Mouse (Mus musculus) layer of hippocampus, postnatal 10 days (tissue): ENCODE measurements around the gene Fam151b. TPM values are rescaled to one million over a fixed set of nuclear protein-coding genes. Genes with fewer than 3 reads are reported as not detected.

ENCODE experiments used
- DNase-seq, 2 experiments: peaks; one replicate each; pipeline ENCODE4 v3.0.0; 2021; ENCODE audit warnings: low spot score in 2 of 2
- long read RNA-seq: library from polyadenylated mRNA; stranded (forward); transcript quantifications from one replicate; pipeline ENCODE4 v2.0.0, GENCODE M21; 2023
- total RNA-seq, 2 experiments: library from RNA; stranded (reverse); gene quantifications; 2 replicates each; pipeline ENCODE4 v1.2.3; 2021

Gene Fam151b
- total RNA-seq = 10 to 100 TPM in 1 of 2 experiments, 1 to 10 TPM in 1; 8.6 to 10.1 TPM
- long read RNA-seq, transcript Fam151b-201 (6 exons, 1,152 nt) = major isoform, 8 of 12 reads
- long read RNA-seq, partial matches to known transcripts = 1 of 12 reads
- long read RNA-seq, other reads (novel, unspliced or antisense) = 1 of 12 reads

GRCm38 (mm10) chr13:92483852-92484463 is at the start of gene Fam151b:
TSS of gene Fam151b (minus strand) at chr13:92484015.
- DNase-seq = peak; percentile 82 to 89

GRCm38 (mm10) chr13:92532216-92532615 is 48.4 kb upstream of the Fam151b start:
- no peak for DNase-seq

- DNase-seq = no peak
Measured at GRCm38 (mm10) chr13:92531237-92531636, 47.4 kb upstream of the Fam151b start.

DNA sequence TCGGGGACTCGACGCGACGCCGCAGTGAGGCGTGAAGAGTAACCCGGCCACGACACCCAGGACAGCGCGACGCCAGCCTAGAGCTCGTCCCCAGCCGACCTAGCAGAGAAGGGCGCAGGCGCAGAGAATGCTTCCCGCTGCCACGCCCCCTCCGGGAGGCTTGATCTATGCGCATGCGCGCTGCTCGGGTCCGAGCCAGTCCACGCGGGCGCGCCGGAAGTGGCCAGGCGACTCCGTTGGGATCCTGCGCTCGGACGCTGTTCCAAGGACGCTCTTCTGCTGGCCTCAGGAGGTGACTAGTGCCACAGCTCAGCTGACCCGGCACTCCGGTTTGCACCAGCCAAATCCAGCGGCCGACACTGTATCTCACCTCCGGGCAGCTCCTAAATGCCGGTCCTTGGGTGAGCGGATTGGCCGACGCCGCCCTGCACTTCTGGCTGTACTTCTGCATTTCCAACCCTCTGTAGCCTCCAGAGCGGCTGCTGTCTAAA is 47.0 kb upstream of the Fam151b start, which contains the start of gene Zfyve16:
Zfyve16 (minus strand) TSS at position 148 of the 491 bp plus-strand sequence.
- peak; percentile 98 to 99 for DNase-seq

DNA sequence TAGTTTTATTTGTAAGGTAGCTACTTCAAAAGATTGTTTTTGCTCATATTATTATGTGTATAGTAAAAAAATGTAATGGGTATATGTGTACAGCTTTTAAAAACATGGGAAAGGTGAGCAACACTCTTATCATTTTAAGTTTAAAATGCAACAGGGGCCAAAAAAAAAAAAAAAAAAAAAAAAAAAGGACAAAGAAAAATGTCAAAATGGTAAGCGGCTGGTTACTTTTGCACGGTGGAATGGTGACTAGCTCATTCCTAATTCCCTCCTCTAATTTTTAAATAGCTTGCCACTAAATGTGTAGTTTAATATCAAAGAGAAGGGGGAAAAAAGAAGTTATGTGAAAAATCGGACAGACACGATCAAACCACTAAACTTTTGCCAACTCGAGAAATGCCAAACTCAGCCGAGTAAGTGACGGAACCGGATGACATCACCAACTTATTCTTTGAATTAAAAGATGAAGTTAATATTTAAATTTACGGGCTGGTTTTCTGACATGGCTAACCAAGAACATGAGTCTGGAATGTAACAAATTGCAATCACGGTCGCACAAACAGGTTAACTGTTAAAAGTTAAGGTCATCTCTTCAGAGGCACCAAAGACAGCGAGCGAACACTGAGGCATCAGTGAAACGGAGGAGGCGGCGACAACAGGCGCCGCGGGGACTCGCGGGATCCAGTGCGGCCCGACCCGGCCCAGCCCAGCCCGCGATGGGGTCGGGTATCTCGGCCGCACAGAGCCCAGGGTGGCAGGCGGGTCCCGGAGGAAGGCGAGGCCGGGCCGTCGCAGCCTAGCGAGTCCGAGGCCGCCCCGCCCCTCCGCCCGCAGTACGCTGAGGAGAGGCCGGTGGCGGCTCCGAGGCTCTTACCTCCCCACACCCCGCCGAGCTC is 46.3 kb upstream of the Fam151b start:
- no peak for DNase-seq

GRCm38 (mm10) chr13:92523178-92523813 is 39.5 kb upstream of the Fam151b start:
- no peak for DNase-seq

GRCm38 (mm10) chr13:92504871-92505270 is 21.1 kb upstream of the Fam151b start:
- no peak for DNase-seq

GRCm38 (mm10) chr13:92491923-92492322 is 8.1 kb upstream of the Fam151b start:
- no peak for DNase-seq

DNA sequence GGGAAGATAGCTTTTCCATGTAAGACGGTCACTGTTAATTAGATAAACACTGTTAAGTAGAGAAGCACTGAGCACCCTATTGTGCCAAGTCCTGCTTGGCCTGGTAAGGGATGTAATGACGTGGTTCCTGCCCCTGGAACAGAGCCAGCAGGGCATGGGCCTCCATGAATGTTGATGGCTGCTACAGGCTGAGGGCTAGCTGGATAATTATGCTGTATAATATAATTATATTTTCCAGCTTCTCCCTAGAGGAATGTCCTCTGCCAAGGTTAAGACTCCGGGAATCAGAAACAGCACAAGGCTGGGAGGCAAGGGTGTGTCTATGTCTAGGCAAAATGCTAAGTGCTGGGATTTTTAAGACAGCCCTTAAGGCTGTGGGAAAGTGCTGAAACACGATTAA is 7.0 kb upstream of the Fam151b start:
- DNase-seq = peak in 1 of 2 experiments; percentile 11

DNA sequence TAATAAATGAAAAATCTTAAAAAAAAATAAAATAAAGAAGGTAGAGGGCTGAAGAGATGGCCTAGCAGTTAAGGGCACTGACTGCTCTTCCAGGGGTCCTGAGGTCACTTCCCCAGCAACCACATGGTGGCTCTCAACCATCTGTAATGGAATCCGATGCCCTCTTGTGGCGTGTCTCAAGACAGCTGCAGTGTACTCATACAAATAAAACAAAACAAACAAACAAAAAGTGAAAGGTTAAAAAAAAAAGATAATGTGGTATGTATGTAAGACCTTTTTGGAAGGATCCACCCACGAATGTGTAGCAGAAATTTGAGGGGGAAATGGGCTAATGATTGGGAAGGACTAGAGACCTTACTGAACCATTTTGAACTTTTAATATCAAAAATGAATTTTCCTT is 467 bp downstream of the Fam151b start:
- DNase-seq = peak; percentile 47 to 63

- DNase-seq = no peak
Measured at GRCm38 (mm10) chr13:92470151-92470550, 13.7 kb downstream of the Fam151b start.

- no peak for DNase-seq
Measured at GRCm38 (mm10) chr13:92469381-92469780, 14.4 kb downstream of the Fam151b start.

DNA sequence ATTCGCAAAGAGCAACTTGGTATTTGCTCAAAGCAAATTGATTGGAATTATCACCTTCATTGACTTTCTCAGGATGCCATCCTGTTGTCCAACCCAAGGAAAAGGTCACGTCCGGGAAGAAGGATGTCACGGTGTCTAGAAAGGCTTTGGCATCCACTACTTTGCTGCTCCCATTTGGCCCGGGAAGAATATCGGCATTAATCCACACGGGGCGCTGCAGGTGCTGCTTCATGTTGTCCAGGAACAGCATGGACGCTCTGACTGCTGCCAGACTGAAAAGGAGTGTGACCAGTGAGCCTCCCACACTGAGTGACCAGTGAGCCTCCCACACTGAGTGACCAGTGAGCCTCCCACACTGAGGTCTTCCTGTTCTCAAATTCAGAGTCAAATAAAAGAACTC is 15.9 kb downstream of the Fam151b start:
- DNase-seq = no peak

- no peak for DNase-seq
Measured at GRCm38 (mm10) chr13:92464698-92465097, 19.1 kb downstream of the Fam151b start.

DNA sequence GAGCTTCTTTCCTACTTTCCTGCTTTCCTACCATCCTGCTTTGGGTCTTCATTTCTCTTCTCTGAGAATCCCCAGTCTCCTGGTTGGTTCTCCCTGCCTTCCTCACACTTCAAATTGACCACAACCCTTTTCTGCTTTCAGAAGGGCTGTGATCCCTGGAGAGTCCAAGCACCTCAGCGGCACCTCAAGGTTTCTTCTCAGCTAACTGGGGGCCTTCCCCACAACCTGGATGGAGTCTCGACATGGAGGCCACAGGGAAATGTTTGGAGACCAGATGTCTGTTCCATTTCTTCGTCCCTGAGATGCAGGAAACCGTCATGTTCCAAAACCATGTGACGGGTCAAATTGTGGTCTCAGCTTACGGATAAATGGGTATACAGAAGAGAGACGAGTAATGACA is 36.9 kb downstream of the Fam151b start:
- DNase-seq = no peak

- DNase-seq = no peak
Measured at GRCm38 (mm10) chr13:92440286-92440685, 43.5 kb downstream of the Fam151b start.

- DNase-seq = no peak
Measured at GRCm38 (mm10) chr13:92438656-92439055, 45.2 kb downstream of the Fam151b start.

DNA sequence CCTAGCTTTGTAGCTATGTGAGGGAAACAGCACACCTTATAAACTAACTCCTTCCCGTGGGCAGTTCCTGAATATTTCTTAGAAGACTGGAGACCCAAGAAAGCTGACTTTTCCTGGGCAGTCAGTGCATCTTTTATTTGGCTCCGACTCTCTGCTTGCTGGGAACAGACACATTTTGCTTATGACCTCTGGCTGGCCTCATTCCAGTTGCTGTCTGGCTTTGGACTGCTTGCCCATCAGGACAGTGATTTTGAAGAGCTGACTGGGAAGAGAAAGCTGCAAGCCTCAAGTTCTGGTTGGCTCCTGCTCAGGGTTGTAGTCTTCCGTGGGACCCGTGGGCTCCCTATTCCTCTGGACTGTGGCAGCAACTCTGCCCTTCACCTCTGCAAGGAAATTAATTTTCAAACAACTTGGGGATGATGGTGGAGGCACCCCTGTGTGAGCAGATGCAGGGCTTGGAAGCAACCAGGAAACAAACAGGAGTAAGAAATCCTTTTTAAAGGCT is 56.4 kb downstream of the Fam151b start:
- DNase-seq = no peak

DNA sequence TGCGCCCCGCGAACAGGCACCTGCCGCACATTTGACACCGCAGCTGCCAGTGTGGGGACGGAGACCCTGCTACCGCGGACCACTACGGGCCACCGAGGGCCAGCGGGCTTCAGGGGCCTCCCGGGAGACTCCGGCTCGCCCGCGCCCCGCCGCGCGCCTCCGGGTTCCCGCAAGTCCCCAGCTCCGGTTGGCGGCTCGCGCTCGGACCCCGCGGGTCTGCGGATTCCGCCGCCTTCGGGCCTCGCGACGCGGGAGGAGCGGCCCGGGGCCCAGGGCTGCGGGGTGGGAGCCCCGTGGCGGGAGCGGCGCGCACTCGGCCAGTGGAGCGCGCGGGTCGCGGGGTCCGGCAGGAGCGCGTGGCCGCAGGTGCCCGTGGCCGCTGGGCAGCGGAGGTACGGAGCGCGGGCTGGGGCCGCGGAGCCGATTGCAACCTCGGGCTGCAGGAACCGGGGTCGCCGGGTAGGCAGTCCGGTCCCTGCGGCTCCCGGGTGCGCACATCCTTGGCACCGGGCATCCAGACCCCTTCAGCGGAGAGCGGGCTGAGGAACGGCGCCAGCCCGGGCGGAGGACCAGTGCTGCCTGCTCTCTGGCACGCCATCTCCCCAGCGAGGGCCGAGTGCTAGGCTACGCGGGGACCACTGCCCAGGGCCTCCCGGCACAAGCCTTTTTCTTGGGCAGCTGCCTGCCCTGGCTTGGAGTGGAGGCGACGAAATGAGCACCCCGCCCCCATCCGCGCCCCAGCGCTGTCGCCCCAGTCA is 57.3 kb downstream of the Fam151b start:
- peak; percentile 30 to 58 for DNase-seq

- peak; percentile 30 to 50 for DNase-seq
Measured at GRCm38 (mm10) chr13:92425758-92426264, 58.0 kb downstream of the Fam151b start, which contains the start of gene Ankrd34b. TSS of gene Ankrd34b (plus strand) at chr13:92425896.
